Mouse (Mus musculus): ENCODE measurements around the gene Rabl2. TPM values are rescaled to one million over a fixed set of nuclear protein-coding genes. Genes with fewer than 3 reads are reported as not detected.

The Rabl2 gene
- polyA plus RNA-seq (2014; fragmentation: Illumina TruSeq; extraction: RNeasy Lipid Tissue Mini Kit (QIAGEN cat#74804); ENCODE audit: low replicate concordance) = 1.2 TPM

GRCm38 (mm10) chr15:89591723-89592455 is at the start of gene Rabl2:
Rabl2 (minus strand) TSS chr15:89591923.

GRCm38 (mm10) chr15:89568114-89568513 is 23.6 kb downstream of the Rabl2 start, which contains the start of gene Acr:
Acr (plus strand) TSS chr15:89568326.

Other genes with a start within 250 kb of the Rabl2 start
- gene Lmf2, start 236.3 kb downstream of the Rabl2 start, polyA plus RNA-seq (2014; fragmentation: Illumina TruSeq; extraction: RNeasy Lipid Tissue Mini Kit (QIAGEN cat#74804); ENCODE audit: low replicate concordance) = not detected
- 4.1 TPM for gene Ncaph2, start 236.2 kb downstream of the Rabl2 start, polyA plus RNA-seq (2014; fragmentation: Illumina TruSeq; extraction: RNeasy Lipid Tissue Mini Kit (QIAGEN cat#74804); ENCODE audit: low replicate concordance)
- gene Sco2, start 218.1 kb downstream of the Rabl2 start, polyA plus RNA-seq (2014; fragmentation: Illumina TruSeq; extraction: RNeasy Lipid Tissue Mini Kit (QIAGEN cat#74804); ENCODE audit: low replicate concordance) = 0.37 TPM
- not detected for gene Tymp, start 214.9 kb downstream of the Rabl2 start, polyA plus RNA-seq (2014; fragmentation: Illumina TruSeq; extraction: RNeasy Lipid Tissue Mini Kit (QIAGEN cat#74804); ENCODE audit: low replicate concordance)
- gene Odf3b, start 212.6 kb downstream of the Rabl2 start, polyA plus RNA-seq (2014; fragmentation: Illumina TruSeq; extraction: RNeasy Lipid Tissue Mini Kit (QIAGEN cat#74804); ENCODE audit: low replicate concordance) = not detected
- gene Klhdc7b, start 207.0 kb downstream of the Rabl2 start, polyA plus RNA-seq (2014; fragmentation: Illumina TruSeq; extraction: RNeasy Lipid Tissue Mini Kit (QIAGEN cat#74804); ENCODE audit: low replicate concordance) = not detected
- gene Syce3, start 181.4 kb downstream of the Rabl2 start, polyA plus RNA-seq (2014; fragmentation: Illumina TruSeq; extraction: RNeasy Lipid Tissue Mini Kit (QIAGEN cat#74804); ENCODE audit: low replicate concordance) = not detected
- gene Cpt1b, start 166.1 kb downstream of the Rabl2 start, polyA plus RNA-seq (2014; fragmentation: Illumina TruSeq; extraction: RNeasy Lipid Tissue Mini Kit (QIAGEN cat#74804); ENCODE audit: low replicate concordance) = 0.52 TPM
- gene C730034F03Rik, start 162.3 kb downstream of the Rabl2 start, polyA plus RNA-seq (2014; fragmentation: Illumina TruSeq; extraction: RNeasy Lipid Tissue Mini Kit (QIAGEN cat#74804); ENCODE audit: low replicate concordance) = 3.6 TPM
- gene Gm44502, start 162.2 kb downstream of the Rabl2 start, polyA plus RNA-seq (2014; fragmentation: Illumina TruSeq; extraction: RNeasy Lipid Tissue Mini Kit (QIAGEN cat#74804); ENCODE audit: low replicate concordance) = not detected
- gene Chkb, start 162.0 kb downstream of the Rabl2 start, polyA plus RNA-seq (2014; fragmentation: Illumina TruSeq; extraction: RNeasy Lipid Tissue Mini Kit (QIAGEN cat#74804); ENCODE audit: low replicate concordance) = 125 TPM
- 0.30 TPM for gene Mapk8ip2, start 138.0 kb downstream of the Rabl2 start, polyA plus RNA-seq (2014; fragmentation: Illumina TruSeq; extraction: RNeasy Lipid Tissue Mini Kit (QIAGEN cat#74804); ENCODE audit: low replicate concordance)
- gene Arsa, start 114.5 kb downstream of the Rabl2 start, polyA plus RNA-seq (2014; fragmentation: Illumina TruSeq; extraction: RNeasy Lipid Tissue Mini Kit (QIAGEN cat#74804); ENCODE audit: low replicate concordance) = 2.8 TPM
- gene Shank3, start 92.3 kb downstream of the Rabl2 start, polyA plus RNA-seq (2014; fragmentation: Illumina TruSeq; extraction: RNeasy Lipid Tissue Mini Kit (QIAGEN cat#74804); ENCODE audit: low replicate concordance) = 0.71 TPM
- not detected for gene Acr, start 23.6 kb downstream of the Rabl2 start, polyA plus RNA-seq (2014; fragmentation: Illumina TruSeq; extraction: RNeasy Lipid Tissue Mini Kit (QIAGEN cat#74804); ENCODE audit: low replicate concordance)
- gene Syt10, start 249.9 kb upstream of the Rabl2 start, polyA plus RNA-seq (2014; fragmentation: Illumina TruSeq; extraction: RNeasy Lipid Tissue Mini Kit (QIAGEN cat#74804); ENCODE audit: low replicate concordance) = not detected

Data from small intestine, adult 10 weeks (tissue).